Mouse (Mus musculus) adrenal gland, postnatal 25 days (tissue): ENCODE measurements around the gene Ccdc33. TPM values are rescaled to one million over a fixed set of nuclear protein-coding genes. Genes with fewer than 3 reads are reported as not detected.

Experiments used
- total RNA-seq: library from RNA; stranded (reverse); gene quantifications from 2 replicates; pipeline ENCODE4 v1.2.3, GENCODE M21; 2021

The Ccdc33 gene
- total RNA-seq, 1 experiment from 2014 or later, result 0.39 TPM

Other genes starting within 250 kb of the Ccdc33 start
- 82.7 and 89.0 TPM in 2 replicates for gene Ubl7, start 207.8 kb downstream of the Ccdc33 start, total RNA-seq
- 8.6 and 8.8 TPM in 2 replicates for gene Sema7a, start 178.7 kb downstream of the Ccdc33 start, total RNA-seq
- gene Cyp11a1, start 112.4 kb downstream of the Ccdc33 start, total RNA-seq, result 6,596 and 7,089 TPM in 2 replicates
- gene Stra6, start 55.0 kb downstream of the Ccdc33 start, total RNA-seq, result 1.6 and 2.1 TPM in 2 replicates
- gene Islr, start 85.5 kb upstream of the Ccdc33 start, total RNA-seq, result 10.0 and 13.3 TPM in 2 replicates
- 0.64 and 1.7 TPM in 2 replicates for gene Islr2, start 85.5 kb upstream of the Ccdc33 start, total RNA-seq
- gene Pml, start 131.0 kb upstream of the Ccdc33 start, total RNA-seq, result 23.6 and 35.1 TPM in 2 replicates
- 18.2 and 29.6 TPM in 2 replicates for gene Stoml1, start 134.3 kb upstream of the Ccdc33 start, total RNA-seq
- gene Loxl1, start 194.4 kb upstream of the Ccdc33 start, total RNA-seq, result 15.1 and 15.8 TPM in 2 replicates